Mouse (Mus musculus): ENCODE measurements around the gene Usp53.

Usp53 gene

DNA sequence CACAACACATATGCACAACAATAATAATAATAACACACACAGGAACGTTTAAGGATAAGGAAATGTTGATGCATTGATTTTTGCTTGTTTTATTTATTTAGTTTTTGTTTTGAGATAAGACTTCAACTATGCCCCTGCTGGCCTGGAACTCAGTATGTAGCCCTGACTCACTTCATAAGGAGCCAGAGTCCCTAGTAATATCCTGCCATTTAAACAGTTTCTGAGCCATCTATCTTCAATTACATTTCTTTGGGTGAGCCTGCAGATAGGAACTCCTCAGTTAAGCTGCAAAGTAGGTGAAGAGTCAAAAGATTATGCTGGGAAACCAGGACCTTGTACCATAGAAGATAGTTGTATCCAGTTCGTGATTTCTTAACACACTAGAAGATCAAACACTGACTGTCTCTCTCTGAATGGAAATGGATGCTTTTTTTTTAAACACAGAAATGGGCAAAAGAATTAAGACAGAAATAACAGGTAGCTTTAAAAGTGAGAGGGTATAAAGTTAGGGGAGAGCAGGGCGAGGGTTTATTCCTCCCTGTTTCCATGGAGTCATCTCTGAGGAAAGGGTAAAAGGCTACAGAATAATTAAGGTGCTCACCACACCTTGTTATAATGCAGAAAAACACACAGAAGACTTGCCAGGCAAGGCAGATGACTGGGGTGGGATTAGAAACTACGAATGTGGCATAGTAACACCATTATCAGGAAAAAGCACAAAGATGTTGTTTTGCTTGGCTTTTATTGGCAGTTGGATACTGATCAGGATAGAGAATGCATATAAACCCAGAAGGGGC is 96.6 kb downstream of the Usp53 start:
- DNase-seq (ENCODE audit: low spot score in 2 of 2): no peak

All from right cerebral cortex, postnatal 36 days (tissue).